Mouse (Mus musculus): Measurements from ENCODE around the gene Ccdc170.
"Not testable (repeated sequence)": the region's sequence is repeated elsewhere in the genome, so short reads cannot be mapped to it uniquely, and the experiment has no call there.

Ccdc170 gene

DNA sequence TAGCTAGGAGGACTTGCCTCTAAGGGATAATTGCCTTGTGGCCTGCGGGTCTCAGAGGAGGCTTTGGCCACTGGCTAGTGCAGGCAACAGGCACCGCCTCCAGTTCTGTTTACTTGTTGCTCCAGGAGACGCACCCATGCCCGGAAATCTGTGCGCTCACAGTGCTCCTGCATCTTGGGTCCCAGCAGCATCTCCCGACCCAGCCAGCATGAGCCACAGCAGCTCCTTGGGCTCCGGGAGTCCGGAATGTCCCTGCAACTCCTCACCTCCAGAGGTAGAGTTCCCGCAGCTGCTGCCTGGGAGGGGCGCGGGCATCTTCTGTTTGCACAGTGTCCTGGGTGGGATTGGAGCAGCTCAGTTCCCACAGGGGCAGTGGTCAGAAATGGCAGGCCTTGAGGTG lies at the start of gene Ccdc170:
Ccdc170 (plus strand) TSS at position 148 of the 400 bp plus-strand sequence.
- DNase-seq: peak in 1 of 2 experiments; percentile 36

DNA sequence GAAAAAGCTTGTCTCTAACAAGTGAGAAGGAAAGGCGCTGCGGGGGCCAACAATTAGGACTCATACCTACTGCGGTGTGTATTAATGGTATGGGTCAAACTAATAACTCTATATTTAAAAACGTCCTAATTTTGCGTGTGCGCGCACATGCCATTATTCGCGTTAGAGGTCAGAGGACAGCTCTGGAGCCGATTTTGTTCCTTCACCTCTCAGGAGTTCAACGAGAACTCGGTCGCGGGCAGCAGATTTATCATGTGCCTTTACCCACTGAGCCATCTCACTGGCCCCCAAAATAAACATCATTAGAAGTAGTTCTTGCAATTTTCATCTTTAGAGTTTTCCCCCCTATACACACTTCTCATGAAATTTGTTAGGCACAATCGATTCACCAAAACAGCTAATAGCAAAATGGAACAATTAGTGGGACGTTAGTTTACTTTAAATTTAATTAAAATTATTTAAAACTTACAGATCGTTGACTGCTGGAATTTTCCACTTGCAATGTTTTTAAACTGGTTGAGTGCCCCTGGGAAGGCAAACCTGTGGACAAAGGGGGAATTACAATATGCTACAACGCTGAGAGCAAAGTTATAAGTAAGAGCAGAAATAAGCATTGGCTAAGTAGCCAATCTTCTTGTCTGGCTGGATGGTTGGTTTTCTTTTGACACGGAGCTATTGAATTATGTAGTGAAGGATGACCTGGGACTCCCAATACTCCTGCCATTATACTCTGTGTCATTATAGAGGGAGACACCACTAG lies 49.1 kb upstream of the Ccdc170 start:
- no peak for DNase-seq

DNA sequence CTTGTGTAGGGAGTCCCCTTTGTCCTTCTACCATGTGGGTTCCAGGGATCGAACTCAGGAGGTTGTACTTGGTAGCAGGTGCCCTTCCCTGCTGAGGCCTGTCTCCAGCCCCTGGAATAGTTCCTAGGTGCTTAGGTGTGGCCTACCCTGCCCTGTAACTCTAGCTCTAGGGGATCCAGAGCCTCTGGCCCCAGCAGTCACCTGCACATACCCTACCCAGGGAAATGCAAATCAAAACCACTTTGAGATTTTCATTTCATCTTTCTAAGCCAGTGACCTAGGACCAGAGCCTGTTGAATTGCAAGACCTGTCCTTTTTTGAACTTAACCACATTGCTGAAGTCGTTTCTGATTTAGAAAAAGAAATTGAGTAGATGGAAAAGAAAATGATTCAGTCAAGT lies 48.4 kb upstream of the Ccdc170 start:
- not testable (repeated sequence) for DNase-seq

DNA sequence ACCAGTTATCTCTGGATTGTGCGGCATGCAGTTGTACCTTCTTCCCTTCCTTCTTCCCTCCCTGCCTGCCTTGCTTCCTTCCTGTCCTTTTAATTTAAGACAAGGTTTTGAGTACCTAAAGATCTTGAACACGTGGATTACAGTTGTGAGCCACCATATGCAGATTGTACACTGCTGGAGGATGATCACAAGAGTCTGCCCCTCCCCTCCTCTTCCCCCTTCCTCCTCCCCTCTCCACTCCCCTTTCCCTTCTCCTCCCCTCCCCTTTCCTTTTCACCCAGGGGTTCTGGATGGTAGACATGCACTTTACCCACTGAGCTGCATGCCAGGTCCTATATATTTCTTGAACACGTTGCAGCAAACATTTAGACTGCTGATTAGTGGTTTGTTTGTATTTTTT lies 46.9 kb upstream of the Ccdc170 start:
- DNase-seq: no peak

DNA sequence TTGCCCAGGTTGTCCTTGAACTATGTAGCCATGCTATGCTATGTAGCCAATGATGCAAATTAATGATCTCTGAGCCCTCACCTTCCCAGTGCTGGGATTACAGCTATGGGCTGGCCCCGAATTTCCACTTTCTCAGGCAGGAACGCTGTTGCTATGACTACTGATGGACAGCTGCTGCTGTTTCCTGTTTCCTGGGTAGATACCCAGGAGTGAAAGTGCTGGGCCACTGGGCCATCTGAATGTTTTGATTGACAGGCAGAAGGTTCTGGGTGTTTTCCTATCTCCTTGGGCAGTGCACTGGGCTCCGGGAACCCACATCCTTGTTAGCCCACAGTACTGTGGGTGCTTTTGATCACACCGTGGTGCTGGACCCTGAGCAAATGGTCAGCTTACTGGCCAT lies 25.9 kb upstream of the Ccdc170 start:
- DNase-seq: no peak

DNA sequence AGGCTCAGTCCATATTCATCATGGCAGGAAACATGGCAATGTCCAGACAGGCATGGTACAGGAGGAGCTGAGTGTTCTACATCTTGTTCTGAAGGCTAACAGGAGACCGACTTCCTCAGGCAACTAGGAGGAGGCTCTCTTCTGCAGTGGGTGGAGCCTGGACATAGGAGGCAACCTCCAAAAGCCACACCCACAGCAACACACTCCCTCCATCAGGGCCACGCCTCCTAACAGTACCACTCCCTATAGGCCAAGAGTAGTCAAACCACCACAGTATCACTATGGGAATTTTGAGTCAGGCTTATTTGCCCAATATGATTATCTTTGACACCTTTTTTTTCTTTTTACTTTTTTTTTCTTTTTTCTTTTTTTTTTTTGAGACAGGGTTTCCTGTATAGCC lies 22.1 kb upstream of the Ccdc170 start:
- DNase-seq: no peak

DNA sequence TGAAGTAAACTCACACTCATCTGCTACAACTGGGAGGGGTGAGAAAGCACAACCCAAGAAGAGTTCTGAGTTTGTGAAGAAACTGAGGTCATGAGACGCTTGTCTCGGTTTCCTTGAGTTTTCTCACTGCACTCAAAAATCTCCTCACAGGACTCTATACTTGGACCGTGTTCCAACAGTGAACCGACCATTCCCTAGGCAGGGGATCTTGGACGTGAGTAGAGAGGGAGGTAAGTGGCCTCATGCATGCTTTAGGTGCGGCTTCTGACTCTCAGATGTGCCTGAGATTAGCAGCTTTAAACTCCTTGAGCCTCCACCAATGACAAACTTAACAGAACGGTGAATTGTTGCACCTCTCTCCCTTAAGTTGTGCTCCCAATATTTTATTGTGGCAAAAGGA lies 16.5 kb upstream of the Ccdc170 start:
- no peak for DNase-seq

DNA sequence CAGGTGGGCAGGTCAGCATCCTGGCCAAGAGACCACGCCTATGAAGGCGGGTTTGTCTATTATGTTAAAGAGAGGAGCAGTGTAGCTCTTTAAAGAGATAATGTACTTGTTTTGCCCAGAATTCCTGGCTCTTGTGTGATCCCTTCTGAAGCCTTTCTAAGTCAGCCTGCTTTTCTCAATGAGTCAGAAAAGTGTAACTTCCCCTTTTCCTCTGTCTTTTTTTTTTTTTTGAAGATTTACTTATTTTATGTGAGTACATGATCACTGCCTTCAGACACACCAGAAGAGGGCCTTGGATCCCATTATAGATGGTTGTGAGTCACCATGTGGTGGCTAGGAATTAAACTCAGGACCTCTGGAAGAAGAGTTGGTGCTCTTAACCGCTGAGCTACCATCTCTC lies 12.9 kb upstream of the Ccdc170 start:
- DNase-seq: no peak

DNA sequence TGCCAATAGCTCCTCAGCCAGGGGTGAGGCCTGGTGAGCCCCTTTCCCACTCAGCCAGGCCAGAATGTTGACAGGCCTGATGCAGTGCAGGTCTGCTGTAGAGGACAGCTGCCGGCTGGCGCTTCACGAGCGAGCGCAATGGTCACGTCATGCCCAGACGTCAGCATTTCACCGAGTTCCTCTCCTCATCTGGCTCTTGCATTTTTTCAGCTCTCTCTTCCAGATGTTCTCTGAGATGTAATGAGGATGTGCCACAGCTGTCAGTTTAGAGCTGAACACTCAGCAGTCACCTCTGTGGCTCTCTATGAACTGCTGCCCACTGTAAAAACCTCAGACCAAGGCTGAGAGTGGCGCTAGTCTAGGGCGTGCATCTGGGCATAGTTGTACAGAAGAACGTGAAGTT lies 8.7 kb upstream of the Ccdc170 start:
- no peak for DNase-seq

DNA sequence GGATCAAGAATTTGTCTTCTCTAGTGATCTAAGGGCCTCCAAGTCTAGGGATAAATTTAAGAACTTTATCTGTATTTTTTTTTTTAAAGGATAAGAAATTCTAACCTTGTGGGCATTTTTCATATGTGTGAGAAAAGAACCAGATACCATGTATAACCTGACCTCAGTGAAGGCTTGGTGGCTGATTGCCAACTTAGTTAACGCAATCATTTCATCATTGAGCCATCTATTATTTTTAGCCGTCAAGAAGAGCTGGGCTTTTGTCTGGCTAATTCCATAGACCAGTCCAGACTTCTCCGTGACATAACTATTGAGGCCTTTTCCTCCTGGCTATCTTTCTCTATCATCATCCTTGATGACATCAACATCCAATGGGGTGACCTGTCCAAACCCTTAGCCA lies 6.9 kb upstream of the Ccdc170 start:
- no peak for DNase-seq

DNA sequence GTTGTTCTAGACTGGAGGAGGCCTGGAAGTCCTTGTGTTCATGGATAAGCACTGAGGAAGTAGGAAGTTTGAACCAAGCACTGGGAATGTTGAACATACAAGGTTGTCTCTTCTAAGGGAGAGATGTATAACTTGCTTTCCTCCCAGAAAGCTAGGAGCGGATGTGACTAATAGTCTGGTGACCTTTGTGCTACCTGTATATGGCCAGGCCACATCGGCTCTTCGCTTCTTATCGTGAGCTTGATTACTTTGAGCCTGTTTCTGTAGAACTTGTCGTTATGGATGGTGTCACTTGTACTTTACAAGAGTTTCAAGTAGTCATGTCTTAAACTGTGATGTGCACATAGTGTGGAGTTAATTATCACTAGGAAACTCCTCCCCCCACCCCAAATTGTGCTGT lies 5.7 kb upstream of the Ccdc170 start:
- DNase-seq: no peak

DNA sequence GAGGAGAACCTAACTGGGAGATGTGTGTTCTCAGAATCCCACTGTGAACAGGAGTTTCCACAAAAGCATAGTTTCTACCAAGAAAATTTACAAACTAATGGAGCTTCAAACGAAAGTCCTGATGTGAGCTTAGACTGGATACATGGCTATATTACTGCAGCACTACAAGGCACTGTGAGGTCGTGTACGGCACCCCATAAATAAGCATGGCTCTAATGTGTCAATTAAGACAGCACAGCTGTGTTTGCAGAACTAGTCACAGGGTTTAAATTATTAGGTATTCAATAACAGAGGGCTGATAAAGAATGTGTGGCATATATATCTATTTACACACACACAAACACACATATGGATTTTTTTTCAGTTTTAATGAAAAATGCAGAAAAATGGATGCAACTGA lies 1.4 kb upstream of the Ccdc170 start:
- no peak for DNase-seq

DNA sequence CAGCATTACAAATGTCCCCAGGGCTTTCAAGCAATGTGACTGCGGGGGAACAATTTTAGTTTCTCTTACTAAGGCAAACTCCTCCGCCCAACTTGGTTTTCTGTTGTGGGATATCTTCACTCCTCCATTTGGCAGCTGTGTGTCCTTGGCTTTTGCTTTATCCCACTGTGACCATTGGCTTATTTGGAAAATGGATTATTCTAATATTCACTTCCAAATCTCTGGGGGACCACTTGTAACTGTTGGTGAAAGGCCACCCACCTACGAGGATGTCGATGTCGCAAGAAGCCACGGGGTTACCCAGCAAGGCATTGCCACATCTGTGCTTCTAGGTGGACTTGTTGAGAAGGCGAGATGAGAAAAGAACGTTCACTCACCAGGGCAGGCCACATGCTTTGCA lies 607 bp upstream of the Ccdc170 start:
- peak in 1 of 2 experiments; percentile 46 for DNase-seq

DNA sequence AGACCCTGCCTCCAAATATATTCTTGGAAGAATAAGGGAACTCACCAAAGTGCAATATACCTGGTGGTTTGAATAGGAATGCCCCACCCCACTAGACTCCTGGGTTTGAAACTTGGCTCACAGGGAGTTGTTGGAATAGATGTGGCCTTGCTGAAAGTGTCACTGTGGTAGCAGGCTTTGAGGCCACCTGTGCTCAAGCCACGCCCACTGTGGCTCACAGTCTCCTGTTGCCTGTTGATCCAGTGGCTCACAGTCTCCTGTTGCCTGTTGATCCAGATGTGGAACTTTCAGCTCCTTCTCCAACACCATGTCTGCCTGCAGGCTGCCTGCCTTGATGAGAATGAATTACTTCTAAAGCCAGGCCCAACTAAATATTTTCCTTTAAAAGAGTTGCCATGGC lies 1.5 kb downstream of the Ccdc170 start:
- no peak for DNase-seq

DNA sequence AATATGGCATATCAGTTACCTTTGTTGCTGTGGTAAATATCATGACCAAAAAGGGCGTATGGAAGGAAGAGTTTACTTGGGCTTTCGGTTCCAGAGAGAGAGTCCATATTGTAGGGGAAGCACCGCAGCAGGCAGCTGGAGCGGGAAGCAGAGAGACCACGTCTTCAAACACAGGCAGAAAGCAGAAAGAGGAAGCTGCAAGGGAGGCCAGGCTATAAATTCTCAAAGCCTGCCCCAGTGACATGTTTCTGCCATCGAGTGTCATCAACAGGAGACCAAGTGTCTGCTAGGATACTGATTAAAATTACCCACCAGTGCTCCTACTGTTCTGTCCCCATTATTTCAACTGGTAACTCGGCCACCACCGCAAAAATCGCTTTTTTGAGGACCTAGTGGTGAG lies 2.7 kb downstream of the Ccdc170 start:
- DNase-seq: no peak

DNA sequence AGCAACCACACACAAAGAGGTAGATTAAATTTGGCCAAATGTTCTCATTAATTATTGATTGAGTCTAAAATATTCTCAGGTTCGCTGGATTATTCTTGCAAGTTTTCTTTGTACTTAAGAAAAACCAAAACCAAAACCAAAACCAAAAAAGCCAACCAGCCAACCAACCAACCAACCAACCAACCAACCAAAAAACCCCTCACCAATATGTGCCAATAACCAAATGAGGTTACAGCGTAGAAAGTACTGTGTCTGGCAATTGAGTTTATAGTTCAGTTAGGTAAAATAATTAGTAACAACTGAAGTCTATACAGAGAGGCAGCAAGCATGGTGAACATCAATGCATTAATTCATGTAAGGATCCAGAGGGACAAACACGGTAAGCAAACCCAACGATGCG lies 7.6 kb downstream of the Ccdc170 start:
- no peak for DNase-seq

DNA sequence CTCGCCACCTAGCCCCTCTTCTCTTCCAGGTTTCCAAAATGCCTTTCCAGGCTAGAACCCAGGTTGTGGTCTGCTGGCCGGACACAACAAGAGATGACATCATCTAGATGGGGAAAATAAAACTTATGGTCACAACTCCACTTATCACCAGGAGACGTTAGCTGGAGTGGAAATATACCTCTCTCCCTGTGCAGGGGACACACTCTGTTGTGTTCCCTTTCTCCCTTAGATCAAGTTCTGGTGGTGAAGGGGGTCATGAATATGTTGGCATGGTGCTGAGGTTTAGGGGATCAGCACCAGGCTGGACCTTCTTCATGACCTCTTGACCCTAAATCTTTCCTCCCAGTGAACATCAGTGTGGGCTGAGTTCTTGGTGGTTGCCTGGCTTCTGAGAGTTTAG lies 9.0 kb downstream of the Ccdc170 start:
- DNase-seq: no peak

DNA sequence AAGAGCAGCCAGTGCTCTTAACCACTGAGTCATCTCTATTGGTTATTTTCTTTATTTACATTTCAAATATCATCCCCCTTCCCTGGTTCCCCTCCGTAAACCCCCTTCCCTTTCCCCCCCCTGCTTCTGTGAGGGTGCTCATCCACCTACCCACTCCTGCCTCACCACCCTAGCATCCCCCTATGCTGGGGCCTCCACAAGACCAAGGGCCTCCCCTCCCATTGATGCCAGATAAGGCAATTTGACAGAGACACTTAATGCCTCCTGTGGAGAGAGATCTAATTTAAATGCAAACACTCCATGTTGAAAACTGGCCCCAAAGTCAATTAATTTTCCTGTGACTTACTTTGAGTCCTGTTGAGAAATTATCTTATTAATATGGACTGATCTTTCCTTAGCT lies 9.7 kb downstream of the Ccdc170 start:
- no peak for DNase-seq

DNA sequence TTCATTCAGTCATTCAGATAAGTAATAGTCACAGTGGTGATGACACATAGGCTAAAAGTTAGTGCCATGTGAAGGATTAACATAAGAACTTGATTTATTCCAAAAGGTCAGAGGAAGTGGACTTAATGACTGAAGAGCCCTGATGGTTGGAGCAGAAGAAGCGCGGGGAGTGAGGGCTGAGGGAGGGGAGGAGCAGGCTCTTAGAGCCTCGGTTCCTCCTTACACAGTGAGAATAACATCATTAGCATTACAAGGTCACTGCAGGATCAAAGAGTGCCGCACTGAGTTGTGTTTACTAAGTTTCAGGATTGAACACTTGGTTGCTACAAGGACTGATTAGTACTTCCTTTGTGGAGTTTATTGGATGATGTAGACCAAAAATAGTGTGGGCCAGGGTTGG lies 10.6 kb downstream of the Ccdc170 start:
- no peak for DNase-seq

DNA sequence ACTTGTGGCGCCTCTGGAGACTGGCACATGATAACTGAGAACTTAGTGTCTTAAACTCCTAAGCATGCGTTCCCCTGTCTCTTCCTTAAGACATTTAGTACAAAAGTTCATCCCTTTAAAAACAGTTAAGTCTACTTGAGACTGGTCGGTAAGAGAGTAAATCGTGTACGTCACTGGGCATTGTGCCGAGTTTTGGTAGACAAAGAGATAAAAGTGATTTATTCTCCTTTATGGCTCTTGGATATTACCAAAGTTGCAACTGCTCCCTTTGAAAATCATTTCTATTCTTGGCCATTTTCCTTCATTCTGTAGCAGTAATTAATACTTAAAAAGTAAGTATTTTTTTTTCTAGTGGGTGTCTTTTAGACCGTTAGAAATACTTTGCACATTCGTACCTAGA lies 20.9 kb downstream of the Ccdc170 start:
- peak in 1 of 2 experiments; percentile 20 for DNase-seq

DNA sequence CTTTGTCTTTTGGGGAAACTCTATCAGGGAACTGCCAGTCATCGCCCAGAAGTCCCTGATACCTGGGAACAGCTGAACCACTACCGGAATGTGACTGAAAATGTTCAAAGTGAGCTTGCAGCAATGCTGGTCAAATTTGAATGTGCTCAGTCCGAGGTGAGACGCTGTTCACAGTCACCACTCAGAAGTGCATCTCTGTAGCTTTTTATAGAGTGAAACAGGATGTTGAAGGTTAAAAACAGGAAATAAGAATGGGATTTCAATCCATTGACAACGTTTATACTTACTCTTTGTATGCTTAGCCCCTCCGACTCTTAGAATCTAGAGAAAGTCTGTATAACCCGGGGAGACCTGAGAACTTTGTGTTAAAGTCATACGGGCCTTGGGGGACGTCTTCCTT lies 30.4 kb downstream of the Ccdc170 start:
- no peak for DNase-seq

DNA sequence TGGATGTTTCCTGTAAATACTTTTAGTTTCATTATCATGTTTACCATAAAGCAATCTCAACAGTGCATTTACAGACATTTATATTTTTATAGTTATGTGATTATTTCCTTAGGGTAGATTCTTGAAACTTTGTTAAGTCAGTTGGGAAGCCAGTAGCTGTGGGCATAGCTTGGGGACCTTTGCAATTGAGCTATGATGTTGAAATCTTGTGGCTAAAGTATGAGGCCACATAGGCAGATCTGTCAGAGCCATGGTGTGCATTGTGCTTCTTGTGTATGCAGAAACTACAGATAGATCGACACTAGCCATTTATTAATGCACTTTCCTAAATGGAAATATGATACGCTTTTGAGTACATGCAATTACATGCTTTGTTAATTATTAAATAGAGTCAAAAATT lies 35.3 kb downstream of the Ccdc170 start:
- DNase-seq: no peak

DNA sequence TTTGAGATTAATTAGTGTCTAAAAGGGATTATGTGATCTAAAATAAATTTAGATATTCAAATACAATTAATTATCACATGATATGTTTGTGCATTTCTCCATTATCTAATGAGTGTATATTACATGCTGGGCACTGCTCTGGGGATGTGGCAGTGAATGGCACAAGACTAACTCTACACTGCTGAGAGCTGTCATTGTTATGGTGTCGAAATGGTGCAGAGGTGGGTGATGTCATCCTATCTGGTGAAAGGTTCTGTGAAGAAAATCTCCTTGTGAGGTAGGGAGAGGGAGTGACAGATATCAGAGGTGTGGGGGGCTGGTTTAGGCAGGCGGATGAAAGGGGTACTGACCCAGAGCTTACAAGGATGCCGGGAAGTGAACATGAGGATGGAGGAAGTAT lies 37.3 kb downstream of the Ccdc170 start:
- DNase-seq: no peak

DNA sequence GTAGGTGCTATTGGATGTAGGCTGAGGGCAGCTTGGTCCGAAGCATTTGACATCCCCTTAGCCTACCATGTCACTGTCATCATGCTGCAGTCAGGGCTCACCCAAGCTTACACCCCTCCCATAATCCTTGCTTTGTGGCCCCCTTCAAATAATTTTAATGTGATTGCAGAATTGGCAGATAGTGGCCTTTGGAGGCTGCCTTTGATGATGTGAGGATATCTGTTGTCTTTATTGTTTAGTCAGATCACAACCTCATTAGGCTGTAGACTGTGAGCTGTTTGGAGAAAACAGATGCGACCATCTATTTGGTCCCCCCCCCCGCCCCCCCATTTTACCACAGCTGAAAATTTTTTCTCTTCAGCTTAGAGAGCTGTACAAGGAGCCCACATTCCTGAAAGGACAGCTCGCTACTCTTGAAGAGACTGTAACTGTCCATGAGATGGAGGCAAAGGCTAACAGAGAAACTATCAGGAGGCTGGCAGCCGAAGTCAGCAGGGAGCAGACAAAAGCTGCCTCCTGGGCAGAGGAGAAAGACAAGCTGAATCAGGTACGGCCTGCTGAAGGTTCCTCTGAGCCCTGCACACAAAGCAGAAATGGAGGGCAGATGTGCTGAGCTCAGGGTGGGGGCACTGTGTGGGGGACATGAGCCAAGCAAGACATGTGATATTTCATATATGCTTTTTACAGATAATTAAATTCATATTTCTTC lies 38.2 kb downstream of the Ccdc170 start:
- peak; percentile 13 to 39 for DNase-seq

DNA sequence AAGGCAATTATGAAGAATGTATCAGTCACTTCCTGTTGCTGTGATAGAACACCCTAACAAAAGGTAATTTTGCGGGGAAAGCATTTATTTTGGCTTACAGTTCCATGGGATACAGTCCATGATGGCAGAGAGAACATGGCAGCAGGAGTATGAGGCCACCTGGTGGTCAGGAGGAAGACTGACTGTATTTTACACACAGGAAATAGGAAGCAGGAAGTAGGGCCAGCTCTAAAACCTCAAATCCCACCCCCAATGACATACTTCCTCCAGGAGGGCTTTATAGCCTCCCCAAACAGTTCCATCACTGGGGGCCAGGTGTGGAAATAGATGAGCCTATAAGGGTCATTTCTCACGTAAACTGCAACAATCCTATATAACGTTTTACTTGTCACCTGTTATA lies 39.8 kb downstream of the Ccdc170 start:
- DNase-seq: no peak

Data from kidney, postnatal 25 days (tissue).